Mouse (Mus musculus): ENCODE results near the gene Tsen2. TPM values are rescaled to one million over a fixed set of nuclear protein-coding genes. Genes with fewer than 3 reads are reported as not detected.

The Tsen2 gene
- total RNA-seq, 1 experiment from 2014 or later = 7.5 TPM

Other genes starting within 250 kb of the Tsen2 start
- gene Pparg, start 183.7 kb upstream of the Tsen2 start, total RNA-seq (2017) = 61.9 to 76.0 TPM (median 69.3 TPM) in 3 replicates
- gene Mkrn2os, start 47.9 kb downstream of the Tsen2 start, total RNA-seq (2017) = not detected in 3 replicates
- gene Mkrn2, start 57.2 kb downstream of the Tsen2 start, total RNA-seq (2017) = 8.5 to 18.5 TPM (median 9.1 TPM) in 3 replicates
- gene Raf1, start 132.0 kb downstream of the Tsen2 start, total RNA-seq (2017) = 180 to 216 TPM (median 195 TPM) in 3 replicates
- 3.1 to 13.5 TPM in 2 of 3 replicates, not detected in the other for gene Tmem40, start 217.7 kb downstream of the Tsen2 start, total RNA-seq (2017)
- 0.10 to 0.53 TPM (median 0.19 TPM) in 3 replicates for gene Cand2, start 229.9 kb downstream of the Tsen2 start, total RNA-seq (2017)